Mouse (Mus musculus) ES-E14 (cell line): Measurements from ENCODE around the gene Olfr6. TPM values are rescaled to one million over a fixed set of nuclear protein-coding genes. Genes with fewer than 3 reads are reported as not detected.

Source experiments
- DNase-seq: peaks from one replicate; pipeline ENCODE4 v3.0.0-alpha.2; 2013; ENCODE audit warnings: low read depth, low spot score
- H3K27ac ChIP-seq: 2 replicates; pipeline ENCODE4 v1.5.1; 2012; ENCODE audit warnings: low read depth, mild to moderate bottlenecking, low read length, moderate library complexity, mixed read lengths; ENCODE audit not compliant: poor library complexity, insufficient read depth, severe bottlenecking
- H3K36me3 ChIP-seq: 2 replicates; pipeline ENCODE4 v1.6.1; 2012; ENCODE audit warnings: mild to moderate bottlenecking, low read length, moderate library complexity, mixed read lengths; ENCODE audit not compliant: control insufficient read depth, poor library complexity, insufficient read depth, severe bottlenecking
- H3K4me1 ChIP-seq, 2 experiments: fragments of 150-350 bp in 1 of 2; sonication (generic) in 1 of 2; 2 replicates each; pipeline ENCODE4 v1.6.1; 2012; ENCODE audit warnings: low read length in 2 of 2, mild to moderate bottlenecking in 1 of 2, mixed read lengths in 1 of 2; ENCODE audit not compliant: control insufficient read depth in 2 of 2, insufficient read depth in 2 of 2, poor library complexity in 1 of 2
- H3K4me3 ChIP-seq, 2 experiments: fragments of 150-350 bp in 1 of 2; sonication (generic) in 1 of 2; 2 replicates each; pipeline ENCODE4 v1.5.1; 2012; ENCODE audit warnings: low read length in 2 of 2, low read depth in 1 of 2, mild to moderate bottlenecking in 1 of 2, mixed read lengths in 1 of 2; ENCODE audit not compliant: insufficient read depth in 1 of 2, poor library complexity in 1 of 2, severe bottlenecking in 1 of 2
- H3K9ac ChIP-seq: 2 replicates; pipeline ENCODE4 v1.6.1; 2012; ENCODE audit warnings: low read depth, mild to moderate bottlenecking, low read length, mixed read lengths; ENCODE audit not compliant: poor library complexity, insufficient read depth, severe bottlenecking
- H3K9me3 ChIP-seq: fragments of 150-350 bp; sonication (generic); 2 replicates; pipeline ENCODE4 v1.6.1; 2012; ENCODE audit warnings: low read depth, mild to moderate bottlenecking, low read length; ENCODE audit not compliant: control insufficient read depth, insufficient read depth
- CHD2 ChIP-seq: IDR thresholded peaks from 2 replicates; pipeline ENCODE4 v1.6.1; 2014; ENCODE audit warnings: mild to moderate bottlenecking, low read depth, low read length, inconsistent platforms
- HCFC1 ChIP-seq: IDR thresholded peaks from 2 replicates; pipeline ENCODE4 v1.6.1; 2012; ENCODE audit warnings: low read length, inconsistent platforms, borderline replicate concordance; ENCODE audit not compliant: insufficient read depth
- MAFK ChIP-seq: IDR thresholded peaks from 2 replicates; pipeline ENCODE4 v1.6.1; 2014; ENCODE audit warnings: mild to moderate bottlenecking, low read depth, low read length, inconsistent platforms; ENCODE audit not compliant: insufficient read depth
- ZC3H11A ChIP-seq: IDR thresholded peaks from 2 replicates; pipeline ENCODE4 v1.6.1; 2012; ENCODE audit warnings: low read depth, mild to moderate bottlenecking, inconsistent platforms, low read length, borderline replicate concordance
- ZNF384 ChIP-seq: IDR thresholded peaks from 2 replicates; pipeline ENCODE4 v1.6.1; 2012; ENCODE audit warnings: low read depth, low read length, inconsistent platforms
- in situ Hi-C, 2 experiments: fragments of 600-800 bp; cut with MboI; formaldehyde crosslinking; loops; one replicate each; pipeline ENCODE4 v1.15.1; 2025; ENCODE audit warnings: low sequenced_read_pairs in 2 of 2, inconsistent platforms in 1 of 2; ENCODE audit not compliant: unreplicated experiment in 2 of 2
- total RNA-seq: library from RNA; depleted of rRNA; stranded (reverse); fragments of 300-350 nt; gene quantifications from 2 replicates; pipeline ENCODE4 v1.2.3, GENCODE M21; 2012; rRNA removed

Olfr6 gene
- total RNA-seq: not detected in 2 replicates

GRCm38 (mm10) chr7:106963837-106964236 lies at the start of gene Olfr6:
TSS of gene Olfr6 (minus strand) at chr7:106963937.
- TF ChIP-seq MAFK: no peak
- TF ChIP-seq ZNF384: no peak
- TF ChIP-seq HCFC1: no peak
- no peak for TF ChIP-seq ZC3H11A
- TF ChIP-seq CHD2: no peak
- H3K9me3 ChIP-seq: no peaks in the 10 kb centered on the region
- H3K27ac ChIP-seq: no peak within 1 kb of the TSS
- H3K4me1 ChIP-seq: no peaks in the 10 kb centered on the region
- H3K36me3 ChIP-seq: no peaks in the 10 kb centered on the region
- H3K9ac ChIP-seq: no peak within 1 kb of the TSS
- in situ Hi-C loops: no loop called here
- no peak within 1 kb of the TSS for H3K4me3 ChIP-seq
- no peak for DNase-seq

- Histone ChIP-seq H3K4me3 (no peak within 1 kb of the TSS), H3K4me1 (no peaks in the 10 kb centered on the region), H3K9me3 (no peaks in the 10 kb centered on the region), H3K27ac (no peak within 1 kb of the TSS), H3K9ac (no peak within 1 kb of the TSS), H3K36me3 (no peaks in the 10 kb centered on the region)
- in situ Hi-C loops: no loop called here
- DNase-seq: no peak
- no peak for TF ChIP-seq CHD2
- TF ChIP-seq ZNF384: no peak
Observed at GRCm38 (mm10) chr7:107005972-107006371, 42.2 kb upstream of the Olfr6 start, which contains the start of gene Olfr2. TSS of gene Olfr2 (minus strand) at chr7:107006072.

- Histone ChIP-seq H3K4me3 (no peak overlapping the region), H3K9me3 (no peaks in the 10 kb centered on the region), H3K9ac (no peak overlapping the region), H3K27ac (no peak overlapping the region), H3K4me1 (no peaks in the 10 kb centered on the region), H3K36me3 (no peaks in the 10 kb centered on the region)
- TF ChIP-seq MAFK (no peak), ZNF384 (no peak), CHD2 (no peak), ZC3H11A (no peak), HCFC1 (no peak)
- DNase-seq: no peak
- in situ Hi-C loops: no loop called here
Observed at GRCm38 (mm10) chr7:107004169-107004568, 40.4 kb upstream of the Olfr6 start.

- Histone ChIP-seq H3K9ac (no peak overlapping the region), H3K9me3 (no peaks in the 10 kb centered on the region), H3K4me3 (no peak overlapping the region), H3K27ac (no peak overlapping the region), H3K4me1 (no peaks in the 10 kb centered on the region), H3K36me3 (no peaks in the 10 kb centered on the region)
- TF ChIP-seq ZNF384: no peak
- no peak for DNase-seq
- in situ Hi-C loops: no loop called here
Observed at GRCm38 (mm10) chr7:107000798-107001197, 37.1 kb upstream of the Olfr6 start.

GRCm38 (mm10) chr7:106985236-106985635 lies 21.5 kb upstream of the Olfr6 start:
- in situ Hi-C loops: no loop called here
- TF ChIP-seq HCFC1 (no peak), MAFK (no peak), ZNF384 (no peak), CHD2 (no peak), ZC3H11A (no peak)
- Histone ChIP-seq H3K36me3 (no peaks in the 10 kb centered on the region), H3K4me3 (peak overlapping the region; percentile 58 to 61), H3K4me1 (no peaks in the 10 kb centered on the region), H3K9me3 (no peaks in the 10 kb centered on the region), H3K9ac (peak overlapping the region; percentile 73), H3K27ac (peak overlapping the region; percentile 24; the same call in 1 of the 2 replicates)
- DNase-seq: no peak
